Mouse (Mus musculus): ENCODE measurements at regions not wholly inside any gene's neighbourhood (a gene's known extent, or its start where the extent isn't known, plus 50 kb on each side); places are given as distances from the start of the nearest gene placed in this dataset.

- DNase-seq (ENCODE audit: low spot score) = no peak
Observed at GRCm38 (mm10) chr2:51566554-51567246, 60.6 kb upstream of the Tas2r134 start.

- DNase-seq (ENCODE audit: low spot score) = no peak
Observed at GRCm38 (mm10) chr2:51563881-51564280, 63.4 kb upstream of the Tas2r134 start.

- DNase-seq (ENCODE audit: low spot score) = no peak
Observed at GRCm38 (mm10) chr2:51563240-51563639, 64.1 kb upstream of the Tas2r134 start.

- DNase-seq (ENCODE audit: low spot score) = no peak
Observed at GRCm38 (mm10) chr2:51550863-51551262, 76.4 kb upstream of the Tas2r134 start.

- no peak for DNase-seq (ENCODE audit: low spot score)
Observed at GRCm38 (mm10) chr2:51549125-51549524, 78.2 kb upstream of the Tas2r134 start.

- no peak for DNase-seq (ENCODE audit: low spot score)
Observed at GRCm38 (mm10) chr2:51546181-51546580, 81.1 kb upstream of the Tas2r134 start.

- DNase-seq (ENCODE audit: low spot score) = no peak
Observed at GRCm38 (mm10) chr2:51543949-51544348, 83.4 kb upstream of the Tas2r134 start.

- DNase-seq (ENCODE audit: low spot score) = peak; percentile 4
Observed at GRCm38 (mm10) chr2:51542272-51542671, 85.0 kb upstream of the Tas2r134 start.

GRCm38 (mm10) chr2:51532709-51533414, 94.4 kb upstream of the Tas2r134 start:
- DNase-seq (ENCODE audit: low spot score) = no peak

GRCm38 (mm10) chr2:51531106-51531839, 96.0 kb upstream of the Tas2r134 start:
- no peak for DNase-seq (ENCODE audit: low spot score)

- DNase-seq (ENCODE audit: low spot score) = no peak
Observed at GRCm38 (mm10) chr2:51522766-51523165, 104.5 kb upstream of the Tas2r134 start.

GRCm38 (mm10) chr2:51509220-51510011, 117.9 kb upstream of the Tas2r134 start:
- DNase-seq (ENCODE audit: low spot score) = no peak

GRCm38 (mm10) chr2:51497896-51498295, 129.4 kb upstream of the Tas2r134 start:
- no peak for DNase-seq (ENCODE audit: low spot score)

GRCm38 (mm10) chr2:51473753-51474152, 153.6 kb upstream of the Tas2r134 start:
- DNase-seq (ENCODE audit: low spot score) = no peak

- DNase-seq (ENCODE audit: low spot score) = no peak
Observed at GRCm38 (mm10) chr2:51467027-51467694, 160.2 kb upstream of the Tas2r134 start.

GRCm38 (mm10) chr2:51466003-51466402, 161.3 kb upstream of the Tas2r134 start:
- no peak for DNase-seq (ENCODE audit: low spot score)

- no peak for DNase-seq (ENCODE audit: low spot score)
Observed at GRCm38 (mm10) chr2:51465576-51465975, 161.7 kb upstream of the Tas2r134 start.

GRCm38 (mm10) chr2:51464356-51464755, 163.0 kb upstream of the Tas2r134 start:
- no peak for DNase-seq (ENCODE audit: low spot score)

- DNase-seq (ENCODE audit: low spot score) = no peak
Observed at GRCm38 (mm10) chr2:51460896-51461295, 166.4 kb upstream of the Tas2r134 start.

- no peak for DNase-seq (ENCODE audit: low spot score)
Observed at GRCm38 (mm10) chr2:51459486-51459885, 167.8 kb upstream of the Tas2r134 start.

- DNase-seq (ENCODE audit: low spot score) = no peak
Observed at GRCm38 (mm10) chr2:51457717-51458116, 169.6 kb upstream of the Tas2r134 start.

GRCm38 (mm10) chr2:51452816-51453215, 174.5 kb upstream of the Tas2r134 start:
- no peak for DNase-seq (ENCODE audit: low spot score)
